Mouse (Mus musculus) neutrophil, adult 5-6 weeks (primary cell): ENCODE measurements around the gene Mafk. TPM values are rescaled to one million over a fixed set of nuclear protein-coding genes. Genes with fewer than 3 reads are reported as not detected.

Experiments used
- ATAC-seq: fragments of 151-379, 151-347 bp; 2 replicates; pipeline ENCODE4 v1.8.0; 2017; ENCODE audit warnings: mild to moderate bottlenecking, moderate TSS enrichment; ENCODE audit not compliant: insufficient number of reproducible peaks, poor library complexity, low FRiP score, severe bottlenecking; ENCODE audit errors: extremely low read depth
- total RNA-seq: library from RNA; stranded (forward); fragments of 200-1000 nt; gene quantifications from 2 replicates; pipeline ENCODE4 v1.2.3, GENCODE M21; 2017

Gene Mafk
- total RNA-seq, 1 experiment from 2014 or later = 55.0 TPM

DNA sequence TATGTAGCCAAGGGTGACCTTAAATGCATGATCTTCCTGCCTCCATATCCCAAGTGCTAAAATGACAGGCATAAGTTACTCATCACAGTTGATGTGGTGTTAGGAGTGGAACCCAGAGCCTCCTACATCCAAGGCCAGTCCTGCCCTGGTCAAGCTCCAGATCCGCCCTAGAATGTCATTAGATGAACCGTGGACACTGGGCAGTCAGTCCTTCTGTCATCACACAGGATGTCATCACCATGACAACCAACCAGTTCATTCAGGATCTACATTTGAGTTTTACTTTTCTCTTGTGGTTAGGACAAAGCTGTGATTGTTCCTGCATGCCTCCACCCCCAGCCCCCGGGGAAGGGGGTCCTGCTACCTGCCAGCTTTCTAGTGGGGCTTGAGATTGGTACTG is 47.8 kb downstream of the Mafk start:
- no peak for ATAC-seq

DNA sequence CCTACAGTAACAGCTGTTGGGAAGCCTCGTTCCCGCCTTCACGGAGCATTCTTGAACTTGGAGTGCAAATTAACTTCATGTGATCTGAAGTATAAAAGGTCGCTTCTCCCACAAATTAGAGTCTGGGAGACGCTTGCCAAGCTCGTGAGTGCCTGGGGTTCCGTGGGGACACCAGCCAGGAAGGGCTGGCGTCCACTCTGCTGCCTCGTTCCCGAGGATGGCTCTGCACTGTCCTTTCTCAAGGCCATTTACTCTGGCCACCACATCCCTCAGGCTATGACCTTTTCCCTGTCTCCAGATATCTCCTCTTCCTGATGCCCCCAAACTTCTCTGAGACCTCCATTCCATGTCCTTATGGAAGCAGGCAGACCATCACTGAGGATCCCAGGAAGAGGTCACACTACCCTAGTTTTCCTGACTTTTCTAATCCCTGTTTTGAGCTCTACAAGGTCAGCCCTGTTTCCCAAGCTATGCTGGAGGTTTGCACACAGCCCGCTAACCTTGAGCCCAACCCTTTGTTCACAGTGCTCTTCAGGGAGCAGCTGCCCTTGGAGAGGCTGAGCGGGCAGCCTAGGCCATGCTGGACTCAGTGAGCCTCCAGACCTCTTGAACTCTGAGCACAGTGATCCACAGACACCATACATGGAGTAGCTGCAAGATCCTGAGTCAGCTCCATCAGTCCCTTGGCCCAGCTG is 58.5 kb downstream of the Mafk start:
- no peak for ATAC-seq

Other genes with a start within 250 kb of the Mafk start
- not detected in 2 replicates for gene Uncx, start 248.0 kb upstream of the Mafk start, total RNA-seq
- 0.23 and 0.37 TPM in 2 replicates for gene Micall2, start 55.2 kb upstream of the Mafk start, total RNA-seq
- gene Ints1, start 15.8 kb upstream of the Mafk start, total RNA-seq = 35.1 and 41.0 TPM in 2 replicates
- gene Tmem184a, start 28.4 kb downstream of the Mafk start, total RNA-seq = not detected in 2 replicates
- not detected in 2 replicates for gene Gm26938, start 34.9 kb downstream of the Mafk start, total RNA-seq
- 9.1 and 13.2 TPM in 2 replicates for gene Psmg3, start 35.4 kb downstream of the Mafk start, total RNA-seq
- gene Elfn1, start 116.4 kb downstream of the Mafk start, total RNA-seq = not detected in 2 replicates